Mouse (Mus musculus): ENCODE data around the gene Fam3c. TPM values are rescaled to one million over a fixed set of nuclear protein-coding genes. Genes with fewer than 3 reads are reported as not detected.

Gene Fam3c
- total and polyA plus RNA-seq, 3 experiments = 28.2 to 396 (median 30.7) TPM

Other genes with a start within 250 kb of the Fam3c start
- not detected in 2 replicates for gene Wnt16, start 68.0 kb downstream of the Fam3c start, total RNA-seq (2012; rRNA removed)
- not detected for gene Wnt16, start 68.0 kb downstream of the Fam3c start, polyA plus RNA-seq (2012; ENCODE audit: insufficient read depth in 1 of 2, insufficient read length in 2 of 2, low read depth in 1 of 2, low replicate concordance in 2 of 2, missing spikeins in 1 of 2)

Data from MEL (cell line).